Mouse (Mus musculus) subcutaneous adipose tissue, adult 2 months (tissue): Measurements from ENCODE around the gene Tle6. TPM values are rescaled to one million over a fixed set of nuclear protein-coding genes. Genes with fewer than 3 reads are reported as not detected.

Source experiments
- polyA plus RNA-seq: library from polyadenylated mRNA; depleted of rRNA; stranded (reverse); fragments of >200 nt; gene quantifications from 2 replicates; pipeline ENCODE4 v1.2.3, GENCODE M21; 2012; ENCODE audit warnings: low replicate concordance; rRNA removed

The Tle6 gene
- 9.9 and 14.9 TPM in 2 replicates for polyA plus RNA-seq

DNA sequence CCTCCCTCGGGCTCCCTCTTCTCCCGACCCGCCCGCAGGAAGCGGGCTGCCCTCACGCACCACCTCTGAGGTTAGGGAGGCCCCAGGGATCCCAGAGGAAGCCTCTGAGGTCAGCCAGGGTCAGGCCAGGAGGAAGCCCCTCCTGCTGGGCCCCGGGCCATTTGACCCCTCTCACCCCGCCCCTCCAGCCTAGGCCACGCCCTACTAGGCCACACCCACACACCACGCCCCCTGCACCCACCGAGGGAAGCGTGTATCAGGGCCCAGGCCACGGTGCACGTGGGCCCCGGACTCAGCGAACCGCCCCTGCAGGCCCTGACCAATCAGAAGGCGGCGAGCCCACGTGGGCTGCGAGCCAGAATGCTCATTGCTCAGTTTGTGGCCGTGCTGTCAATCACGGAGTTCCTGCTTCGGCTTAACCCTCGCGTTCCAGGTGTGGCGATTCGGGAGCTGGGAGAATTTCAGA, at the start of gene Tle6:
Gene Tle6, minus strand, starts transcription at position 336 of the 466 bp plus-strand sequence.

GRCm38 (mm10) chr10:81648803-81649775, 48.2 kb upstream of the Tle6 start, which contains the start of gene Gm10778:
Gene Gm10778 (plus strand): TSS chr10:81649059.

GRCm38 (mm10) chr10:81628390-81628789, 27.5 kb upstream of the Tle6 start, which contains the start of gene Ankrd24:
Gene Ankrd24 (plus strand): TSS chr10:81628540.

DNA sequence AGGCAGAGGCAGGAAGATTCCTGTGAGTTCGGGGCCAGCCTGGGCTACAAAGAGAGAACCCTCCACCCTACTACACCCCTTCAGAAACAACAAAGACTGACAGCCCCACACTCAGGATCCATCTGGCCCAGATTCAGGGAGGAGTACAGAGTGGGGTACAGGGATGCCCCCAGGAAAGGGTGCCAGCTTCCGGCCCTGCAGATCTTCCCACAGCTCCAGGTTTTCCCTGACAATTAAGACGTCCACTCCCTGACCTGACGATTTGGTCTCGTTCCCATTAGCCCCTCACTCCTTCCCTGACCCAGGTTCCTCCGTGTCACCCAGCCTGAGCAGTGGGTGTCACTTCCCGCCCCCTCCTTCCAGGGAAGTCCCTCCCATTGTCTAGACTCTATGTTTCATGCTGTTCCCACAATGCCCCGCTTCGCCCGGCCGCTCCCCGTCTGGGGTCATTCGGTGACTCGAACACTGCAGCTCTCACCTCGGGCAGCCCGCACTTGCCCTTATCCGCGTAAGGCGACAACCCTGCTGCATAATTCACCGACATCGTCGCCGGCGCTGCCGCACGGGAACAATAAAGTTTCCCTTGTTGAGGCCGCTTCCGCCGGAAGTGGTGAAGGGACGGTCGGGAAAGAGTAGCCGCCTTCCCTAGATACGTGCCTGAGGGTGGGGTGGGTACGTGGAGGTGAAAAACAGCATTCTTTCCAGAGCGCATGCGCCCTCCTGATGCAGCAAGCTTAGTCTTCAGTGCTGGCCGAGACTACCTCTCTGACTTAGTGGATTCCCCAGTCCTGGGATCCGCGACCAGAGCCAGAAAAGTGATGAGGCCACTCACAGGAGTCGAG, 26.3 kb upstream of the Tle6 start, which contains the start of gene Sirt6:
Gene Sirt6, minus strand, starts transcription at position 804 of the 842 bp plus-strand sequence.

GRCm38 (mm10) chr10:81605974-81606751, 5.3 kb upstream of the Tle6 start, which contains the start of gene BC025920:
Gene BC025920 (plus strand): TSS chr10:81606270.

GRCm38 (mm10) chr10:81574081-81575056, 26.5 kb downstream of the Tle6 start, which contains the start of gene Tle2:
Gene Tle2 (plus strand): TSS chr10:81574561.

DNA sequence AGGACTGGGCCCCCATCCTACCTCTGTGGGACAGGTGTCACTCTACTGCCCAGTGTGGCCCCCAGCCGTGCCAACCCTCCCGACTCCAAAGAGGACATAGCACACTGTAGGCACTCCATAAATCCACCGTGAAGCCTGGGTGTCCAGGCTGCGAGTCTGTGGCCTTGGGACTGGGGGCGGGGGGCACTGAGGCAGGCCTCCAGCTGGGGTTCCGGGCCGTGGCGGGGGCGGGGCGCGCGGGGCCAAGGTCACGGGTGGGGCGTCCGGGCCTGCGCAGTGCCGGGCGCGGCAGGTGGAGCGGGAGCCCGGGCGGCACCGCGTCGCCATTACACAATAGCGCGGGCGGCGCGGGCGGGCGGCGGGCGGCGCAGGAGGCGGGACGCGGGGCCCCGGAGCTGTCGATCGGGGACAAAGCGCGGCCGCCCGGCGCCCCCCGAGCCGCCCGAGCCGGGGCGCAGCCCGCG, 41.7 kb downstream of the Tle6 start, which contains the start of gene Aes:
Gene Aes, plus strand, starts transcription at position 326 of the 464 bp plus-strand sequence.

DNA sequence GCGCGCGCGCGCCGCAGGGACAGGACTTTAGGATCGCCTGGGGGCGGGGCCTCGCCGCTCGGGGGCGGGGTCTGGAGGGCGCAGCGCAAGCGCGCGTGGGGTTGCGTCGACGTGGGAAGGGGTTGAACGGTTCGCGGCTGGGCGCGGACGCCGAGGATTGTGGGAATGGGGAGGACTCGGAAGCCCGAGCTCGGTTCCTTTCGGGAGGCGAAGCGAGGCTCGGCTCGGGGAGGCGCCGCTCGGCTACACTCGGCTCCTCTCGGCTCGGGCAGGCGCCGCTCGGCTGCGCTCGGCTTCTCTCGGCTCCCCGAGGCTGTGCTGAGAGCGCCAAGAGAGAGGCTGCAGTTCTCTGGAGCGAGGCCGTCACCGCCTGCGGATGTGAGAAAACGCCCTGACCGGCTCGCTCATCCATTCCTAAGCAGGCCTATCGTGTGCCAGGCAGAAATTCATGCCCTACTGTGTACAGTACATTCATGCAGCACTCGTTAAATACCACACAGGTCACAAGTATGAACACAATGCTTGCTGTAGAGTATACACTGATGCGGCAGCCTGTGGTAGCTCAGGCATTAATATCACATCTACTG, 55.6 kb downstream of the Tle6 start, which contains the start of gene Gna11:
Gene Gna11, minus strand, starts transcription at position 30 of the 587 bp plus-strand sequence.

Other genes starting within 250 kb of the Tle6 start
- 38.6 and 41.1 TPM in 2 replicates for gene Mfsd12, start 243.6 kb downstream of the Tle6 start, polyA plus RNA-seq
- gene 4930404N11Rik, start 235.3 kb downstream of the Tle6 start, polyA plus RNA-seq = 0.43 and 1.8 TPM in 2 replicates
- gene Fzr1, start 222.6 kb downstream of the Tle6 start, polyA plus RNA-seq = 56.1 and 75.2 TPM in 2 replicates
- gene Dohh, start 216.6 kb downstream of the Tle6 start, polyA plus RNA-seq = 61.5 and 66.9 TPM in 2 replicates
- 3.2 and 5.1 TPM in 2 replicates for gene Gm48551, start 216.6 kb downstream of the Tle6 start, polyA plus RNA-seq
- gene Gm48552, start 212.1 kb downstream of the Tle6 start, polyA plus RNA-seq = 1.5 and 1.8 TPM in 2 replicates
- 9.8 and 12.3 TPM in 2 replicates for gene Smim24, start 208.0 kb downstream of the Tle6 start, polyA plus RNA-seq
- gene Nfic, start 145.4 kb downstream of the Tle6 start, polyA plus RNA-seq = 67.7 and 99.8 TPM in 2 replicates
- 0.70 and 0.93 TPM in 2 replicates for gene Celf5, start 118.4 kb downstream of the Tle6 start, polyA plus RNA-seq
- gene Ncln, start 104.7 kb downstream of the Tle6 start, polyA plus RNA-seq = 174 and 241 TPM in 2 replicates
- 7.2 and 9.4 TPM in 2 replicates for gene S1pr4, start 100.9 kb downstream of the Tle6 start, polyA plus RNA-seq
- gene Gna15, start 76.8 kb downstream of the Tle6 start, polyA plus RNA-seq = 3.8 and 5.3 TPM in 2 replicates
- gene Gna11, start 55.9 kb downstream of the Tle6 start, polyA plus RNA-seq = 141 and 164 TPM in 2 replicates
- 885 and 1,244 TPM in 2 replicates for gene Aes, start 41.6 kb downstream of the Tle6 start, polyA plus RNA-seq
- 43.6 and 76.2 TPM in 2 replicates for gene Tle2, start 26.5 kb downstream of the Tle6 start, polyA plus RNA-seq
- 1.1 and 1.3 TPM in 2 replicates for gene BC025920, start 5.2 kb upstream of the Tle6 start, polyA plus RNA-seq
- 24.8 and 39.4 TPM in 2 replicates for gene Sirt6, start 26.7 kb upstream of the Tle6 start, polyA plus RNA-seq
- gene Ankrd24, start 27.5 kb upstream of the Tle6 start, polyA plus RNA-seq = 36.2 and 58.5 TPM in 2 replicates
- gene Gm10778, start 48.0 kb upstream of the Tle6 start, polyA plus RNA-seq = 0.34 and 0.55 TPM in 2 replicates
- gene Zfp433, start 103.8 kb upstream of the Tle6 start, polyA plus RNA-seq = 0.60 and 1.3 TPM in 2 replicates
- 0.44 and 1.3 TPM in 2 replicates for gene Gm3055, start 170.1 kb upstream of the Tle6 start, polyA plus RNA-seq
- not detected in 2 replicates for gene Gm4767, start 211.1 kb upstream of the Tle6 start, polyA plus RNA-seq